Mouse (Mus musculus): ENCODE data around the gene Fam49a.

GRCm38 (mm10) chr12:12362371-12362770 lies 100.4 kb downstream of the Fam49a start:
- TF ChIP-seq POLR2A (IDR thresholded peaks at IDR 0.05; ENCODE audit: low read depth, low read length) (no peak), CTCF (conservative IDR thresholded peaks at IDR 0.05; ENCODE audit: insufficient read depth, insufficient read length, low read depth, low read length) (no peak)

Data from kidney, adult 2 months (tissue).